Mouse (Mus musculus): ENCODE data around the gene Slc37a2. TPM values are rescaled to one million over a fixed set of nuclear protein-coding genes. Genes with fewer than 3 reads are reported as not detected.

Gene Slc37a2
- polyA plus RNA-seq, 1 experiment from 2014 or later = 1.5 TPM

DNA sequence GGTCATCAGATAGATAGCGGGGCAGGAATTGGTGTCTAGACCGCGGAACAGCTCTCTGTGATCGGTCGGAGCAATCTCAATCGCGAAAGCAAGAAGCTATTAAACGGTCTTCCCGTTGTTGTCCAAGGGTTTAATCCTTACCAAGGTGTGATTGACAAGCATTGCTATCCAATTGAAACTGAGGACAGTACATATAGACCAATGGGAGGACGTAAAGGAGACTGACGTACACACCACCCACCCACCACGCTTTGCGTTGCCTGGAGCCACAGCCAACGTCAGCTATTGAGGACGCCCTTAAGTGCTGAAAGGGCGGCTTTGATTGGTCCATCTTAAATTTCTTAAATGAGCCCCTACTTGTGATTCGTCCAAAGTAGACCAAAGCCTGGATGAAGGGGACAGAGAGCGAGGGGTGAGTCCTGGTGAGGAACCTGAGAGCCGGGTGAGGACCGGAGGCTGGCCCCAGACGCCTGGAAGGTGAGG is 47.6 kb downstream of the Slc37a2 start, which contains the start of gene Tmem218:
TSS of gene Tmem218 (plus strand) at position 295 of the 483 bp plus-strand sequence.
- Histone ChIP-seq H3K27me3 (replicated peaks; ENCODE audit: control insufficient read depth, insufficient read depth, low read length) (no peaks in the 10 kb centered on the region), H3K4me3 (ENCODE audit: low read depth, low read length) (peak within 1 kb of the TSS; percentile 67), H3K4me2 (ENCODE audit: low read length) (peak within 1 kb of the TSS; percentile 61), H3K9ac (ENCODE audit: low read length) (peak within 1 kb of the TSS; percentile 59), H3K27ac (ENCODE audit: low read depth) (peak within 1 kb of the TSS; percentile 64; the same call in 1 of the 2 replicates), H3K4me1 (replicated peaks; ENCODE audit: control insufficient read depth, insufficient read depth, low read length) (peaks cover 11% of the 10 kb centered on the region; the same call in 1 of the 2 replicates), H3K9me3 (ENCODE audit: control insufficient read depth, low read length) (no peaks in the 10 kb centered on the region), H3K36me3 (ENCODE audit: control insufficient read depth, insufficient read depth, low read length) (no peaks in the 10 kb centered on the region)
- 0% methylated on average over 21 of the region's 21 CpGs for WGBS
- DNase-seq (ENCODE audit: low spot score) (peak; percentile 95), ATAC-seq (replicated peaks; ENCODE audit: low FRiP score, low TSS enrichment, low read depth) (peak; percentile 100)

DNA sequence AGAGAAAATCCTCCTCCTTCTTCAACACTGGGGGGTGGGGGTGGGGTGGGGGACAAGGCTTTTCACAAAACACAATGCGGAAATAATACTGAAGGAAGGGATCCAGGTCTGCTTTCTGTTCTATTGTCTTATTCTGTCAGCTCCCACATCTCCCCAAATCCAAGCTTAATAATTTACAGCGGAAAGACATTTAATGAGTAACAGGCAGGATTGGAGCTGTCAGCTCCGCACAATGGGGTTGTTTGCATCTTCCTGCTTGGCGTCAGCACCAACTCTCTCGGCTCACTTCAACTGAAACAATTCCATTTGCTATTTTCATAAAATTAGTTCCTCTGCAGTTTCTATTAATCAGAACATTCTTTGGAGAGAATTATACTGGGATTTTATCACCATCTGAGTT is 51.7 kb downstream of the Slc37a2 start:
- Histone ChIP-seq H3K36me3 (ENCODE audit: control insufficient read depth, insufficient read depth, low read length) (no peaks in the 10 kb centered on the region), H3K4me1 (replicated peaks; ENCODE audit: control insufficient read depth, insufficient read depth, low read length) (peaks cover 11% of the 10 kb centered on the region; the same call in 1 of the 2 replicates), H3K9me3 (ENCODE audit: control insufficient read depth, low read length) (no peaks in the 10 kb centered on the region), H3K9ac (ENCODE audit: low read length) (no peak overlapping the region), H3K4me2 (ENCODE audit: low read length) (no peak overlapping the region), H3K27ac (ENCODE audit: low read depth) (no peak overlapping the region), H3K4me3 (ENCODE audit: low read depth, low read length) (no peak overlapping the region), H3K27me3 (replicated peaks; ENCODE audit: control insufficient read depth, insufficient read depth, low read length) (no peaks in the 10 kb centered on the region)
- no peak for DNase-seq (ENCODE audit: low spot score)
- 49% methylated on average over 5 of the region's 5 CpGs for WGBS
- ATAC-seq (replicated peaks; ENCODE audit: low FRiP score, low TSS enrichment, low read depth) = no peak

DNA sequence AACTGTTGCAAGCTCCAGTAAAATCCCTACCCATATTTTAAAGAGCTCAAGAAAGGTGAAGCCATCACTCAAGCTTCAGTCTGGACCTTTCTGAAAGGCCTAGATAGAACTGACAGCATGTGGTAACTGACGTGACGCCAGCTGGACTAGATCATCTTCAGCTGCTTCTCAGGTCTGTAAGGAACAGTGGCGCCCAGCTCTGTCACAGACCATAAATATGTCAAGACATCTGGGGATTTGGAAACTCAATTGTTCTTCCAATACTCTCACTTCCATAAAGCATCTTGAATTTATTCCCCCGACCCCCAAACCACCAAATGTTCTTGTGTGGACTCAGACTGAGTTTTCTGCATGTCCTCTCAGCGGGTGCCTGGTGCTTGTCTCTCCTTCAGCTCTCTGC is 55.1 kb downstream of the Slc37a2 start:
- no peaks in the 10 kb centered on the region for H3K36me3 ChIP-seq (ENCODE audit: control insufficient read depth, insufficient read depth, low read length)
- no peaks in the 10 kb centered on the region for H3K27me3 ChIP-seq (replicated peaks; ENCODE audit: control insufficient read depth, insufficient read depth, low read length)
- WGBS = 74% methylated on average over 5 of the region's 5 CpGs
- H3K4me3 ChIP-seq (ENCODE audit: low read depth, low read length) = no peak overlapping the region
- no peak overlapping the region for H3K4me2 ChIP-seq (ENCODE audit: low read length)
- H3K9me3 ChIP-seq (ENCODE audit: control insufficient read depth, low read length) = no peaks in the 10 kb centered on the region
- DNase-seq (ENCODE audit: low spot score) (no peak), ATAC-seq (replicated peaks; ENCODE audit: low FRiP score, low TSS enrichment, low read depth) (no peak)
- H3K9ac ChIP-seq (ENCODE audit: low read length) = no peak overlapping the region
- 0 out of 2 replicates have a peak, but pooled peaks cover 4% of the 10 kb centered on the region for H3K4me1 ChIP-seq (replicated peaks; ENCODE audit: control insufficient read depth, insufficient read depth, low read length)
- H3K27ac ChIP-seq (ENCODE audit: low read depth) = no peak overlapping the region

DNA sequence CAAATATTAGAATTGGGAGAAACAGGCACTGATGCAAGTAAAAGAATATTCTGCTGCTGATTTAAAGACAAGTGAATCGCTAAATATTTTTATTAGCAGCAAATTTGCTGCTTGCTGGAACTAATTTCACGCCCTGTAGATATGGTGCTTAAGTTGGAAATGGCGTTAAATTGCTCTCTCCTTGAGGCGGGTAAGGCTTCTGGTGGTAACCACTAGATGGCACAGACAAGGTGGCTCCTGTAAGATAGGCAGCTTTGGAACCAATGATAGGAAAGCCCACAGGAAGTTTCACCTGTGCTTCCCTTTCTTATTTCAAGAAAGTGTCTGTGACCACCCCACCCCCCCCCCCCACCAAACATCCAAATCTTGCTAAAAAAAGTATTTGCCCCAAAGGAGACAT is 58.5 kb downstream of the Slc37a2 start:
- WGBS = 78% methylated on average over 4 of the region's 4 CpGs
- DNase-seq (ENCODE audit: low spot score) = no peak
- Histone ChIP-seq H3K9ac (ENCODE audit: low read length) (no peak overlapping the region), H3K27me3 (replicated peaks; ENCODE audit: control insufficient read depth, insufficient read depth, low read length) (no peaks in the 10 kb centered on the region), H3K4me2 (ENCODE audit: low read length) (no peak overlapping the region), H3K36me3 (ENCODE audit: control insufficient read depth, insufficient read depth, low read length) (no peaks in the 10 kb centered on the region), H3K4me3 (ENCODE audit: low read depth, low read length) (no peak overlapping the region), H3K27ac (ENCODE audit: low read depth) (no peak overlapping the region), H3K9me3 (ENCODE audit: control insufficient read depth, low read length) (no peaks in the 10 kb centered on the region), H3K4me1 (replicated peaks; ENCODE audit: control insufficient read depth, insufficient read depth, low read length) (no peaks in the 10 kb centered on the region)
- no peak for ATAC-seq (replicated peaks; ENCODE audit: low FRiP score, low TSS enrichment, low read depth)

DNA sequence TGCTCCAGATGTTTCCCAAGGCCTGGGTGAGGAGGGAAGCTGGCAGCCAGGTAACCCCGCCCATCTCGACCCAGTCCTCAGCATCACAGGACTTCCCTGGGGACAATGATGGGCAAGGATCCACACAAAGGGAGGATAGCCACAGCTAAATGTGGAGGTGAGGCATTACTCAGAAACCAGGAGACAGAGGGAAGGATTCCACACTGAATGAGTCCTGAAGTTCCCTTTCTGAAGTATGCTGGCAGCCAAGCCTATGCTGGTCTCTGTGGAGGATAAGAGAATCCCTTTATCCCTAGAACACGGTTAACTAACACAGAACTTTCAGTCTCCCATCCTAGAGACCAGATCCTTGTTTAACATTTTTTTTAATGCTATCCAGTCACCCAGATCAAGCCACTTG is 67.5 kb downstream of the Slc37a2 start:
- Histone ChIP-seq H3K4me3 (ENCODE audit: low read depth, low read length) (no peak overlapping the region), H3K27ac (ENCODE audit: low read depth) (no peak overlapping the region), H3K27me3 (replicated peaks; ENCODE audit: control insufficient read depth, insufficient read depth, low read length) (no peaks in the 10 kb centered on the region), H3K36me3 (ENCODE audit: control insufficient read depth, insufficient read depth, low read length) (no peaks in the 10 kb centered on the region), H3K9me3 (ENCODE audit: control insufficient read depth, low read length) (no peaks in the 10 kb centered on the region), H3K9ac (ENCODE audit: low read length) (no peak overlapping the region), H3K4me1 (replicated peaks; ENCODE audit: control insufficient read depth, insufficient read depth, low read length) (no peaks in the 10 kb centered on the region), H3K4me2 (ENCODE audit: low read length) (no peak overlapping the region)
- ATAC-seq (replicated peaks; ENCODE audit: low FRiP score, low TSS enrichment, low read depth) = no peak
- DNase-seq (ENCODE audit: low spot score) = no peak
- WGBS = 87% methylated on average over 3 of the region's 3 CpGs

DNA sequence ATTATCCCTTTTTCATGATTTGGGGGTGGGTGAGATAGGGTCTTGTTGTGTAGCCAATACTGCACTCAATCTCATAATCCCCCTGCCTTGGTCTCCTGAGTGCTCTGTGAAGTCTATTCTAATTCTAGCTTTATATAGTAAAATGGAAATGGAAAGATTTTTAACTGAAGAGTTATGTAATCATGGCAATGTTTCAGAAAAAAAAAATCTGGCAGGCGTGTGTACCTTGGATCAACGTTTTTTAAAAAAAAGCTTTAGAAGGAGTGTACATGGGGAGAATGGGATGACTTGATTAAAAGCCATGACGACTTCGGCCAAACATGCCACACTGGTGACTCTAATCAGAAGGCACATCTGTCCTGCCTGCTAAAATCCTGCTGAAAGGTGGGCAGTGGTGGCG is 68.1 kb downstream of the Slc37a2 start:
- H3K4me3 ChIP-seq (ENCODE audit: low read depth, low read length) = no peak overlapping the region
- no peaks in the 10 kb centered on the region for H3K9me3 ChIP-seq (ENCODE audit: control insufficient read depth, low read length)
- DNase-seq (ENCODE audit: low spot score) (no peak), ATAC-seq (replicated peaks; ENCODE audit: low FRiP score, low TSS enrichment, low read depth) (no peak)
- no peaks in the 10 kb centered on the region for H3K36me3 ChIP-seq (ENCODE audit: control insufficient read depth, insufficient read depth, low read length)
- H3K4me2 ChIP-seq (ENCODE audit: low read length) = no peak overlapping the region
- H3K27ac ChIP-seq (ENCODE audit: low read depth) = no peak overlapping the region
- no peak overlapping the region for H3K9ac ChIP-seq (ENCODE audit: low read length)
- no peaks in the 10 kb centered on the region for H3K4me1 ChIP-seq (replicated peaks; ENCODE audit: control insufficient read depth, insufficient read depth, low read length)
- H3K27me3 ChIP-seq (replicated peaks; ENCODE audit: control insufficient read depth, insufficient read depth, low read length) = no peaks in the 10 kb centered on the region
- WGBS = 86% methylated on average over 5 of the region's 5 CpGs

DNA sequence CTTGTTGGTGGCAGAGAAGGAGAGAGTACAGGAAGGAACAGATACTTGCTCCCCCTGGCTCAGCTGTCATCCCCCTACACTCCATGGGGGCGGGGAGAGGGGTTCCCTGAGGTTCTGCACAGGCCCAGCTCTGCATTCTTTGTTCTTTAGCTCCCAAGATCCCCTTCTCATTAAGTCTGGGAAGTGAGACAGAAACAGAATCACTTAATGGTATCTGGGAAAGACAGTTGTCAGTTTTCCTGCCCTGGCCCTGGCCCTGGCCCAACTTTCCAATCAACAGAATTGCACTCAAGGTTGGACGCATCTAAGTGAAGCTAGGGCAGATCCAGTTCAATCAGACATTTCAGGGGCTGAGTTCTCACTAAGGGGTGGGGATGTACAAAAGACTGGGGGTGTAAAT is 72.4 kb downstream of the Slc37a2 start:
- H3K9me3 ChIP-seq (ENCODE audit: control insufficient read depth, low read length) = no peaks in the 10 kb centered on the region
- H3K36me3 ChIP-seq (ENCODE audit: control insufficient read depth, insufficient read depth, low read length) = no peaks in the 10 kb centered on the region
- ATAC-seq (replicated peaks; ENCODE audit: low FRiP score, low TSS enrichment, low read depth) (no peak), DNase-seq (ENCODE audit: low spot score) (no peak)
- no peaks in the 10 kb centered on the region for H3K27me3 ChIP-seq (replicated peaks; ENCODE audit: control insufficient read depth, insufficient read depth, low read length)
- no peak overlapping the region for H3K4me3 ChIP-seq (ENCODE audit: low read depth, low read length)
- no peak overlapping the region for H3K9ac ChIP-seq (ENCODE audit: low read length)
- no peaks in the 10 kb centered on the region for H3K4me1 ChIP-seq (replicated peaks; ENCODE audit: control insufficient read depth, insufficient read depth, low read length)
- no peak overlapping the region for H3K4me2 ChIP-seq (ENCODE audit: low read length)
- WGBS = 73% methylated on average over 2 of the region's 2 CpGs
- H3K27ac ChIP-seq (ENCODE audit: low read depth) = no peak overlapping the region

DNA sequence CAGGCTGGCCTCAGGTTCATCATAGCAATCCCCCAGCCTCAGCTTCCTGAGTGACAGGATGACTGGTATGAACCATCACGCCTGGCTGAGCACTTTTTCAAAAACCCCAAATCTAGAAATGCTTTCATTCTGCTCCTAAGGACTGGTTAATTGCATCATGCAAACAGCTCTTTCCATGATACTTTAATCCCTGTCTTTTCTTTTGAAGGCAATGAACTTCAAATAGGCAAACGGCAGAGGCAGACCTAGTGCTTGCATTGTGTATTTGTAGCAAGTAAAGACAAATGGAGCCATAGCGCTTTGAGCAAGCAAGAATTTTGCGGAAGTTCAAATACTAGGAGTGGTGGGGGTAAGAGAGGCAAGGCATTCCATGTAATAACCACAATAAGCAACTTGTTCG is 73.9 kb downstream of the Slc37a2 start:
- no peaks in the 10 kb centered on the region for H3K36me3 ChIP-seq (ENCODE audit: control insufficient read depth, insufficient read depth, low read length)
- no peak overlapping the region for H3K27ac ChIP-seq (ENCODE audit: low read depth)
- no peak overlapping the region for H3K4me3 ChIP-seq (ENCODE audit: low read depth, low read length)
- H3K9me3 ChIP-seq (ENCODE audit: control insufficient read depth, low read length) = no peaks in the 10 kb centered on the region
- H3K4me1 ChIP-seq (replicated peaks; ENCODE audit: control insufficient read depth, insufficient read depth, low read length) = no peaks in the 10 kb centered on the region
- DNase-seq (ENCODE audit: low spot score) = no peak
- no peak for ATAC-seq (replicated peaks; ENCODE audit: low FRiP score, low TSS enrichment, low read depth)
- H3K4me2 ChIP-seq (ENCODE audit: low read length) = no peak overlapping the region
- no peak overlapping the region for H3K9ac ChIP-seq (ENCODE audit: low read length)
- 77% methylated on average over 5 of the region's 5 CpGs for WGBS
- H3K27me3 ChIP-seq (replicated peaks; ENCODE audit: control insufficient read depth, insufficient read depth, low read length) = no peaks in the 10 kb centered on the region; the same call in 1 of the 2 replicates

DNA sequence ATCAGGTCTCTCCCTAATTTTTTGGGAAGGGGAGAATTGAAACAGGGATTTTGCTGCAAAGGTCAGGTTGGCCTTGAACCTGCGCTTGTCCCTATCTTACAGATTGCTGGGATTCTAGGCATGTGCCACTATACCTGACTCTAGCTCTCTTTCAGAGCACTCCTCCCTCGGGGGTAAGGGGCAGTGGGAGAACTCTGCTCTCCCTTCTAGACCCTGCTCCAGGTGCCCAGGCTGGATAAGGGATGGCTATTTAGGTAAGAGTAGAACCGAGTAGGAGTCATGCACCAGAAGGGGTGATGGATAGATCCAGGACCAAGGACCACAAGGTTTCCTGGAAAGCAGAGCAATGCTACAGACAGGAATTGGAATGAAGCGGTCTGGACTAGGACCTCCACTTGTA is 75.9 kb downstream of the Slc37a2 start:
- ATAC-seq (replicated peaks; ENCODE audit: low FRiP score, low TSS enrichment, low read depth) (no peak), DNase-seq (ENCODE audit: low spot score) (no peak)
- Histone ChIP-seq H3K9ac (ENCODE audit: low read length) (no peak overlapping the region), H3K27ac (ENCODE audit: low read depth) (no peak overlapping the region), H3K4me2 (ENCODE audit: low read length) (no peak overlapping the region), H3K4me3 (ENCODE audit: low read depth, low read length) (no peak overlapping the region), H3K27me3 (replicated peaks; ENCODE audit: control insufficient read depth, insufficient read depth, low read length) (no peaks in the 10 kb centered on the region; the same call in 1 of the 2 replicates), H3K4me1 (replicated peaks; ENCODE audit: control insufficient read depth, insufficient read depth, low read length) (no peaks in the 10 kb centered on the region), H3K9me3 (ENCODE audit: control insufficient read depth, low read length) (no peaks in the 10 kb centered on the region), H3K36me3 (ENCODE audit: control insufficient read depth, insufficient read depth, low read length) (no peaks in the 10 kb centered on the region)
- WGBS = 87% methylated on average over 4 of the region's 4 CpGs

Measured in intestine, embryonic 14.5 days (tissue).